Mouse (Mus musculus): ENCODE measurements at regions not wholly inside any gene's neighbourhood (a gene's known extent, or its start where the extent isn't known, plus 50 kb on each side); places are given as distances from the start of the nearest gene placed in this dataset.

DNA sequence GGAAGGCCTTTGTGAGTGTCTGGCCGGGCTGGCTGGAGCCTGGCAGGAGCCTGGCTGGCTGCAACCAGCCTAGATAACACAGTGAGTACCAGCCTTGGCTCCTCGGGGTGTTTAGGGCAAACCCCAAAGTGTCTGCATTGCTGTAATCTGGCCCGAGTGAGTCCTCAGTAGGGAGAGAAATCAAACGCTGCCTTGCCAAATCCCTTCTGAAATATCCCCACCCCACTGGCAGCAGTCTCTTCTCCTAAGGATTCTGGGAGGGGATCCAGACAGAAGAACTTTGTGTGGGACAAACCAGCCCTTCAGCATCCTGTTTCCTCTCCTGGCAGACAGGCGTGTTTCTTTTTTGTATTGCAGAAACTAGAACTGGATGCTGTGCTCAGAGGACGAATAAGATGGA lies 61.3 kb upstream of the Phyhipl start:
- no peak for TF ChIP-seq CTCF (IDR thresholded peaks at IDR 0.05; ENCODE audit: low read depth, low read length)
- TF ChIP-seq TAL1 (conservative IDR thresholded peaks at IDR 0.05; ENCODE audit: low read depth, low read length) = no peak
- TF ChIP-seq GATA1 (IDR thresholded peaks at IDR 0.05; ENCODE audit: borderline replicate concordance, low read length) = no peak
- no peak for TF ChIP-seq GATA2 (IDR thresholded peaks at IDR 0.05; ENCODE audit: borderline replicate concordance, low read depth, low read length)
- no peak for TF ChIP-seq POLR2AphosphoS5 (IDR thresholded peaks at IDR 0.05; ENCODE audit: insufficient replicate concordance, low read depth, low read length)
